Mouse (Mus musculus): ENCODE data around the gene Zfp967. TPM values are rescaled to one million over a fixed set of nuclear protein-coding genes. Genes with fewer than 3 reads are reported as not detected.
"Not testable (repeated sequence)": the region's sequence is repeated elsewhere in the genome, so short reads cannot be mapped to it uniquely, and the experiment has no call there.

Gene Zfp967
- not detected in 2 replicates for polyA plus RNA-seq (2015; fragmentation: Nextera tagmentation; extraction: Ambion mirVana)

DNA sequence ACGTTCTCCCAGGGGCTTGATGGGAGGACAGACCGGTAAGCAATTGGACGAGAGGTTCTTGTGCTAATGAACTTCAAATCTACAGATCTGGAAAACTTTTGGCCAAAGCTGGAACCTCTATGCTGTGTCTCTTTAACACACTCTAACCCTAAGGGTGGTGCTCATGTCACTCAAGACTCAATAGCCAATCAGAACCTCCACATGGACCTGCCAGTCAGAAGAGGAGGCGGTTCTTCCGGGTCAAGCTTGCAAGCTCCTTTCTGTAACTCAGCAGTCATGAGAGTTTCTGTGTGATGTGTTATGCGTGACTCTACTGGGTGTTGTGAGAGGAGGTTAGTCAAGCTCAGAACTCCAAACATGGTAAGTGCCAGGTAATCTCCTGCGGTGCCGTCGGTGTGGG, at the start of gene Zfp967:
Gene Zfp967, plus strand, starts transcription at position 301 of the 400 bp plus-strand sequence.
- ATAC-seq; H3K4me2 ChIP-seq (ENCODE audit: low read length); H3K9ac ChIP-seq (ENCODE audit: low read depth, low read length); H3K36me3 ChIP-seq (ENCODE audit: control insufficient read depth, insufficient read depth, low read length); H3K4me1 ChIP-seq (ENCODE audit: control insufficient read depth, insufficient read depth, low read depth, low read length); H3K27me3 ChIP-seq (replicated peaks; ENCODE audit: control insufficient read depth, insufficient read depth, low read length); H3K27ac ChIP-seq (ENCODE audit: low read depth, low read length); H3K9me3 ChIP-seq (ENCODE audit: control insufficient read depth, low read length); H3K4me3 ChIP-seq (ENCODE audit: low read length): not testable (repeated sequence)
- no CpG with 5 or more reads among the region's 9 CpGs for WGBS

DNA sequence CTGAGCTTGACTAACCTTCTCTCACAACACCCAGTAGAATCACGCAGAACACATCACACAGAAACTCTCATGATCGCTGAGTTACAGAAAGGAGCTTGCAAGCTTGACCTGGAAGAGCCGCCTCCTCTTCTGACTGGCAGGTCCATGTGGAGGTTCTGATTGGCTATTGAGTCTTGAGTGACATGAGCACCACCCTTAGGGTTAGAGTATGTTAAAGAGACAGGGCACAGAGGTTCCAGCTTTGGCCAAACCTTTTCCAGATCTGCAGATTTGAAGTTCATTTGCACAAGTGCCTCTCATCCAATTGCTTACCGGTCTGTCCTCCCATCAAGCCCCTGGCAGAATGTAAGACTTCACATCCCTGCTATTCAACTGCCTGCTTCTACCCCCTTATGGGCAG, 34.2 kb upstream of the Zfp967 start, which contains the start of gene Gm14434:
Gene Gm14434, minus strand, starts transcription at position 101 of the 400 bp plus-strand sequence.
- H3K4me3 ChIP-seq (ENCODE audit: low read length); ATAC-seq: not testable (repeated sequence)
- no CpG with 5 or more reads among the region's 4 CpGs for WGBS

More for the DNA sequence above, 34.2 kb upstream of the Zfp967 start, which contains the start of gene Gm14434:
- not testable (repeated sequence) for H3K4me1 ChIP-seq (ENCODE audit: control insufficient read depth, insufficient read depth, low read depth, low read length); H3K9ac ChIP-seq (ENCODE audit: low read depth, low read length); H3K36me3 ChIP-seq (ENCODE audit: control insufficient read depth, insufficient read depth, low read length); H3K27me3 ChIP-seq (replicated peaks; ENCODE audit: control insufficient read depth, insufficient read depth, low read length); H3K9me3 ChIP-seq (ENCODE audit: control insufficient read depth, low read length); H3K27ac ChIP-seq (ENCODE audit: low read depth, low read length); H3K4me2 ChIP-seq (ENCODE audit: low read length)

Other genes with a start within 250 kb of the Zfp967 start
- gene Gm11009, start 201.6 kb upstream of the Zfp967 start, polyA plus RNA-seq (2015; fragmentation: Nextera tagmentation; extraction: Ambion mirVana): not detected in 2 replicates
- 10.3 and 14.4 TPM in 2 replicates for gene Gm14435, start 97.5 kb upstream of the Zfp967 start, polyA plus RNA-seq (2015; fragmentation: Nextera tagmentation; extraction: Ambion mirVana)
- 11.9 and 21.1 TPM in 2 replicates for gene Gm14434, start 34.3 kb upstream of the Zfp967 start, polyA plus RNA-seq (2015; fragmentation: Nextera tagmentation; extraction: Ambion mirVana)
- gene Gm14308, start 115.3 kb downstream of the Zfp967 start, polyA plus RNA-seq (2015; fragmentation: Nextera tagmentation; extraction: Ambion mirVana): 18.4 and 24.6 TPM in 2 replicates
- gene Zfp973, start 149.5 kb downstream of the Zfp967 start, polyA plus RNA-seq (2015; fragmentation: Nextera tagmentation; extraction: Ambion mirVana): 10.1 and 11.1 TPM in 2 replicates
- gene Gm14305, start 187.3 kb downstream of the Zfp967 start, polyA plus RNA-seq (2015; fragmentation: Nextera tagmentation; extraction: Ambion mirVana): 45.4 and 45.5 TPM in 2 replicates